Mouse (Mus musculus): ENCODE data around the gene 5730596B20Rik. TPM values are rescaled to one million over a fixed set of nuclear protein-coding genes. Genes with fewer than 3 reads are reported as not detected.

5730596B20Rik gene
- polyA plus RNA-seq, 1 experiment = 0.07 TPM

GRCm38 (mm10) chr6:52189909-52190308, 12.6 kb downstream of the 5730596B20Rik start:
- Histone ChIP-seq H3K79me2 (ENCODE audit: control insufficient read depth, insufficient read depth) (no peaks in the 10 kb centered on the region), H3K36me3 (ENCODE audit: control insufficient read depth, insufficient read depth) (no peaks in the 10 kb centered on the region), H3K79me3 (ENCODE audit: low read depth) (no peaks in the 10 kb centered on the region), H3K27me3 (ENCODE audit: control insufficient read depth, insufficient read depth, insufficient read length) (no peaks in the 10 kb centered on the region), H3ac (ENCODE audit: control insufficient read depth, insufficient read length, low read depth) (no peak overlapping the region), H3K4me3 (ENCODE audit: insufficient read depth, poor library complexity, severe bottlenecking) (no peak overlapping the region)
- TF ChIP-seq CEBPB (IDR thresholded peaks at IDR 0.05; ENCODE audit: low read depth) (no peak), FOSL1 (IDR thresholded peaks at IDR 0.05; ENCODE audit: insufficient read depth, low read length, poor library complexity, severe bottlenecking) (no peak), MYOD1 (IDR thresholded peaks at IDR 0.05; ENCODE audit: control insufficient read depth, insufficient read length, low read depth) (no peak), MAX (IDR thresholded peaks at IDR 0.05) (no peak), CTCF (IDR thresholded peaks at IDR 0.05; ENCODE audit: control insufficient read depth, insufficient read depth, insufficient read length) (no peak), MYOG (IDR thresholded peaks at IDR 0.05; ENCODE audit: control insufficient read depth, extremely low read depth, insufficient read length) (no peak), USF1 (IDR thresholded peaks at IDR 0.05; ENCODE audit: low read depth) (no peak)

- no peaks in the 10 kb centered on the region for H3K27me3 ChIP-seq (ENCODE audit: control insufficient read depth, insufficient read depth, insufficient read length)
- no peaks in the 10 kb centered on the region for H3K79me3 ChIP-seq (ENCODE audit: low read depth)
- no peak for TF ChIP-seq USF1 (IDR thresholded peaks at IDR 0.05; ENCODE audit: low read depth)
- no peak for TF ChIP-seq FOSL1 (IDR thresholded peaks at IDR 0.05; ENCODE audit: insufficient read depth, low read length, poor library complexity, severe bottlenecking)
- no peak for TF ChIP-seq CTCF (IDR thresholded peaks at IDR 0.05; ENCODE audit: control insufficient read depth, insufficient read depth, insufficient read length)
- no peak for TF ChIP-seq MAX (IDR thresholded peaks at IDR 0.05)
- no peak for TF ChIP-seq MYOD1 (IDR thresholded peaks at IDR 0.05; ENCODE audit: control insufficient read depth, insufficient read length, low read depth)
- no peak for TF ChIP-seq CEBPB (IDR thresholded peaks at IDR 0.05; ENCODE audit: low read depth)
- no peak for TF ChIP-seq MYOG (IDR thresholded peaks at IDR 0.05; ENCODE audit: control insufficient read depth, extremely low read depth, insufficient read length)
- H3ac ChIP-seq (ENCODE audit: control insufficient read depth, insufficient read length, low read depth) = no peak overlapping the region
- no peak overlapping the region for H3K4me3 ChIP-seq (ENCODE audit: insufficient read depth, poor library complexity, severe bottlenecking)
- H3K36me3 ChIP-seq (ENCODE audit: control insufficient read depth, insufficient read depth) = no peaks in the 10 kb centered on the region
- no peaks in the 10 kb centered on the region for H3K79me2 ChIP-seq (ENCODE audit: control insufficient read depth, insufficient read depth)
Observed at GRCm38 (mm10) chr6:52190410-52190809, 13.1 kb downstream of the 5730596B20Rik start.

GRCm38 (mm10) chr6:52190906-52191810, 13.9 kb downstream of the 5730596B20Rik start, which contains the start of gene Hoxa4:
TSS of gene Hoxa4 (minus strand) at chr6:52191753.
- Histone ChIP-seq H3K27me3 (ENCODE audit: control insufficient read depth, insufficient read depth, insufficient read length) (no peaks in the 10 kb centered on the region), H3K79me2 (ENCODE audit: control insufficient read depth, insufficient read depth) (no peaks in the 10 kb centered on the region)
- TF ChIP-seq MYOD1 (IDR thresholded peaks at IDR 0.05; ENCODE audit: control insufficient read depth, insufficient read length, low read depth) (no peak), MYOG (IDR thresholded peaks at IDR 0.05; ENCODE audit: control insufficient read depth, extremely low read depth, insufficient read length) (no peak), MAX (IDR thresholded peaks at IDR 0.05) (no peak), CEBPB (IDR thresholded peaks at IDR 0.05; ENCODE audit: low read depth) (no peak), FOSL1 (IDR thresholded peaks at IDR 0.05; ENCODE audit: insufficient read depth, low read length, poor library complexity, severe bottlenecking) (no peak), USF1 (IDR thresholded peaks at IDR 0.05; ENCODE audit: low read depth) (no peak), CTCF (IDR thresholded peaks at IDR 0.05; ENCODE audit: control insufficient read depth, insufficient read depth, insufficient read length) (no peak)

GRCm38 (mm10) chr6:52191860-52192550, 14.7 kb downstream of the 5730596B20Rik start:
- Histone ChIP-seq H3K27me3 (ENCODE audit: control insufficient read depth, insufficient read depth, insufficient read length) (no peaks in the 10 kb centered on the region), H3K79me2 (ENCODE audit: control insufficient read depth, insufficient read depth) (no peaks in the 10 kb centered on the region), H3K4me3 (ENCODE audit: insufficient read depth, poor library complexity, severe bottlenecking) (peak overlapping the region; percentile 31), H3ac (ENCODE audit: control insufficient read depth, insufficient read length, low read depth) (peak overlapping the region; percentile 60), H3K36me3 (ENCODE audit: control insufficient read depth, insufficient read depth) (no peaks in the 10 kb centered on the region), H3K79me3 (ENCODE audit: low read depth) (no peaks in the 10 kb centered on the region)
- TF ChIP-seq CTCF (IDR thresholded peaks at IDR 0.05; ENCODE audit: control insufficient read depth, insufficient read depth, insufficient read length) (no peak), CEBPB (IDR thresholded peaks at IDR 0.05; ENCODE audit: low read depth) (no peak), USF1 (IDR thresholded peaks at IDR 0.05; ENCODE audit: low read depth) (peak; percentile 89), MYOD1 (IDR thresholded peaks at IDR 0.05; ENCODE audit: control insufficient read depth, insufficient read length, low read depth) (no peak), MAX (IDR thresholded peaks at IDR 0.05) (peak; percentile 70), MYOG (IDR thresholded peaks at IDR 0.05; ENCODE audit: control insufficient read depth, extremely low read depth, insufficient read length) (no peak), FOSL1 (IDR thresholded peaks at IDR 0.05; ENCODE audit: insufficient read depth, low read length, poor library complexity, severe bottlenecking) (no peak)

More at GRCm38 (mm10) chr6:52190906-52191810, 13.9 kb downstream of the 5730596B20Rik start, which contains the start of gene Hoxa4:
- no peaks in the 10 kb centered on the region for H3K79me3 ChIP-seq (ENCODE audit: low read depth)
- peak within 1 kb of the TSS; percentile 31 for H3K4me3 ChIP-seq (ENCODE audit: insufficient read depth, poor library complexity, severe bottlenecking)
- no peaks in the 10 kb centered on the region for H3K36me3 ChIP-seq (ENCODE audit: control insufficient read depth, insufficient read depth)
- peak within 1 kb of the TSS; percentile 67 for H3ac ChIP-seq (ENCODE audit: control insufficient read depth, insufficient read length, low read depth)

GRCm38 (mm10) chr6:52194690-52195089, 17.4 kb downstream of the 5730596B20Rik start:
- TF ChIP-seq MAX (IDR thresholded peaks at IDR 0.05) (no peak), MYOD1 (IDR thresholded peaks at IDR 0.05; ENCODE audit: control insufficient read depth, insufficient read length, low read depth) (no peak), CEBPB (IDR thresholded peaks at IDR 0.05; ENCODE audit: low read depth) (no peak), FOSL1 (IDR thresholded peaks at IDR 0.05; ENCODE audit: insufficient read depth, low read length, poor library complexity, severe bottlenecking) (no peak), MYOG (IDR thresholded peaks at IDR 0.05; ENCODE audit: control insufficient read depth, extremely low read depth, insufficient read length) (no peak), CTCF (IDR thresholded peaks at IDR 0.05; ENCODE audit: control insufficient read depth, insufficient read depth, insufficient read length) (no peak), USF1 (IDR thresholded peaks at IDR 0.05; ENCODE audit: low read depth) (no peak)
- Histone ChIP-seq H3K27me3 (ENCODE audit: control insufficient read depth, insufficient read depth, insufficient read length) (no peaks in the 10 kb centered on the region), H3K79me3 (ENCODE audit: low read depth) (no peaks in the 10 kb centered on the region), H3K36me3 (ENCODE audit: control insufficient read depth, insufficient read depth) (peaks cover 3% of the 10 kb centered on the region), H3K4me3 (ENCODE audit: insufficient read depth, poor library complexity, severe bottlenecking) (no peak overlapping the region), H3K79me2 (ENCODE audit: control insufficient read depth, insufficient read depth) (no peaks in the 10 kb centered on the region), H3ac (ENCODE audit: control insufficient read depth, insufficient read length, low read depth) (no peak overlapping the region)
